Mouse (Mus musculus) left cerebral cortex, postnatal 14 days (tissue): ENCODE data around the gene Fbxo6. TPM values are rescaled to one million over a fixed set of nuclear protein-coding genes. Genes with fewer than 3 reads are reported as not detected.

Source experiments
- DNase-seq, 2 experiments: peaks; one replicate each; pipeline ENCODE4 v3.0.0; 2021 to 2022; ENCODE audit warnings: low spot score in 2 of 2, mixed read lengths in 1 of 2
- intact Hi-C: fragments of 180-260 bp; cut with DNase I; formaldehyde crosslinking; loops from one replicate; pipeline ENCODE4 v1.15.1; 2025
- total RNA-seq, 2 experiments: library from RNA; stranded (reverse); gene quantifications; 2 replicates each; pipeline ENCODE4 v1.2.3; 2021

The Fbxo6 gene
- total RNA-seq, 2 experiments from 2014 or later = 25.7 to 29.4 TPM

DNA sequence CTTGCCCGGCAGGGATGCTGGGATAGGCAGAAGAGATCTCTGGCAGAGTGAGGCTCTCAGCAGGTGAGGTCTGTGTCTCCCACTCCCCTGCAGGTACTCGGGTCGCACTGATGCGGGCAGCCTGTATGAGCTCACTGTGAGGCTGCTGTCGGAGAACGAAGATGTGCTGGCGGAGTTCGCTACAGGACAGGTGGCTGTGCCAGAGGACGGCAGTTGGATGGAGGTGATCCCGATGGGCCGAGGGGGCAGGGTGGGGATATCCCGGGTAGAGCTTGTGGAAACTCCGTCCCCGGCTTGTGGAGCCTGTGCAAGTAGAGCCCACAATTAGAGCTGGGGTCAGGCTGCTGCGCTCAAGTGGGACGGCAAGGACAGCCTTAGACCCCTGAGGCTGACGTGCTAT lies 13.6 kb upstream of the Fbxo6 start:
- intact Hi-C loops = no loop called here
- no peak for DNase-seq

DNA sequence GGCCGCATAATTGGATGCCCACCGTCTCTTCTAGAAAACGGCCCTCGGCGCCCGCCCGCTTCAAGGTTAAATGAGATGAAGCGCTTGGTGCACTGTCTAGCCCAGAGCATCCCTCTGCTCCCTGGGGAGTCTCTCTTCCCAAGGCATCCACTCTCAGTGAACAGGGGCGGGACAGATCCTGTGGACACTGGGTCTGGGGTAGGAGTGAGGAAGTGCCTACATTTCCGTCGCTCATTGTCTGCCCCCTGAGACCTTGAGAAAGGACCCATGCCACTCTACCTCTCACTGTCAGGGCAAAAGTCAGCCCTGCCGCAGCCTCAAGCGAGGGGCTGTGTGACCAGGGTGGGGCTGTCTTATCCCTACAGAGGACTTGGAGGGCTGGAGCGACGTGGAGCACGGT lies 12.5 kb upstream of the Fbxo6 start:
- intact Hi-C loops = no loop called here

DNA sequence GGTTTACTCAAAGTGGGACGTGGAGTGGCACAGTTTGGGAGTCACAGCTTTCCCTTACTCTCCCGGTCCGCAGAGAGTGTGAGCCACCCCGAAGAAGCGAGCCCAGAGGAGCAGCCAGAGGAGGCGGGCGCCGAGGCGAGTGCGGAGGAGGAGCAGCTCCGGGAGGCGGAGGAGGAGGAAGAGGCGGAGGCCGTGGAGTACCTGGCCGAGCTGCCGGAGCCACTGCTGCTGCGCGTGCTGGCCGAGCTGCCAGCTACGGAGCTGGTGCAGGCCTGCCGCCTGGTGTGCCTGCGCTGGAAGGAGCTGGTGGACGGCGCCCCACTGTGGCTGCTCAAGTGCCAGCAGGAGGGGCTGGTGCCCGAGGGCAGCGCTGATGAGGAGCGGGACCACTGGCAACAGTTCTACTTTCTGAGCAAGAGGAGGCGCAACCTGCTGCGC lies 12.1 kb upstream of the Fbxo6 start:
- intact Hi-C loops = no loop called here
- peak; percentile 79 to 83 for DNase-seq

More for the DNA sequence above, 12.5 kb upstream of the Fbxo6 start:
- DNase-seq = no peak

DNA sequence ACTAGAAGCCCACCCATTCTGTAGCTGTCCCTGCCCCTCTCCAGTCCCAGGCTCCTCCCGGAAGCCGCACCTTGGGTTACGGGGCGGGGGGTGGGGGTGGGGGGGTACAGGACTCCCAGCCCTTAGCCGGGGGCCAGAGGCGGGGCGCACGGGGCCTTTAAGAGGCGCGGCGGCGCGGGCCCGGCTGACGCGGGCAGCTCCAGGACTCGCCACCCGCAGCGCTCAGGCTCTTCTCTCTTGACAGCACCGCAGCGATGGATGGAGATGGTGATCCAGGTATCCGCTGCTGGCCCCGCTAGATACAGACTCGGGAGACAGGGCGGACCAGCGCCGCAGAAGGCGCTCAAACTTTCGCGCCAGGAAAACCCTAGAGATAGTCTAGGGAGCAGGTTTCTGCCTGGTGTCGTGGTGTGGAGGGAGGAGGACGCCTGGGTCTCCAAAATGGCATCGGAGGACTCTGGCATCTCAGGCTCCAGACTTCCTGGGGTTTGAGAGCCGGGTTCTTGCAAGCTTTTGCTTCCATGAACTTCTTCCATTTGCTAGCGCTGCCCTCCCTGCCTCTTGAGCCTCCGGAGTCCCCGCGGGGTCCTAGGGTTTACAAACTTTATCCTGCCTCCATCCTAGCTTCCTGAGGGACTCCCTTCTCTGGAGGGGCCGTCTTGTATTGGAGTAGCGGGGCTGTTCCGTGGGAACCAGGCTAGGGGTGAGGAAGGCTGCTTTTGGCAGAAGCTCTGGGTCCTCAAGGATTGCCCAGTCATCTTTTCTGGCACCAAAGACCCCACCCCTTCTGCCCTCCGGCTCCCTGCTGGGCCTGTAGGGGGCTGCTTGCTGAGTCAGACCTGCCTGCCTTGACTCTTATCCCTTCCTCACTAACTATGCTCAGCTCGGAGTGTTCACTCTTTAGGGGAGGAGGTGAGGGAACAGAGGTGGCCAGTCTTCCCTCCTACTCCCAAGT lies 8.8 kb upstream of the Fbxo6 start, which contains the start of the genes Fbxo44 and Fbxo2:
Gene Fbxo44, minus strand, starts transcription at position 47 of the 955 bp plus-strand sequence.
Gene Fbxo2, plus strand, starts transcription at position 186 of the 955 bp plus-strand sequence.
- DNase-seq = peak in 1 of 2 experiments; percentile 59
- intact Hi-C loops = no loop called here

DNA sequence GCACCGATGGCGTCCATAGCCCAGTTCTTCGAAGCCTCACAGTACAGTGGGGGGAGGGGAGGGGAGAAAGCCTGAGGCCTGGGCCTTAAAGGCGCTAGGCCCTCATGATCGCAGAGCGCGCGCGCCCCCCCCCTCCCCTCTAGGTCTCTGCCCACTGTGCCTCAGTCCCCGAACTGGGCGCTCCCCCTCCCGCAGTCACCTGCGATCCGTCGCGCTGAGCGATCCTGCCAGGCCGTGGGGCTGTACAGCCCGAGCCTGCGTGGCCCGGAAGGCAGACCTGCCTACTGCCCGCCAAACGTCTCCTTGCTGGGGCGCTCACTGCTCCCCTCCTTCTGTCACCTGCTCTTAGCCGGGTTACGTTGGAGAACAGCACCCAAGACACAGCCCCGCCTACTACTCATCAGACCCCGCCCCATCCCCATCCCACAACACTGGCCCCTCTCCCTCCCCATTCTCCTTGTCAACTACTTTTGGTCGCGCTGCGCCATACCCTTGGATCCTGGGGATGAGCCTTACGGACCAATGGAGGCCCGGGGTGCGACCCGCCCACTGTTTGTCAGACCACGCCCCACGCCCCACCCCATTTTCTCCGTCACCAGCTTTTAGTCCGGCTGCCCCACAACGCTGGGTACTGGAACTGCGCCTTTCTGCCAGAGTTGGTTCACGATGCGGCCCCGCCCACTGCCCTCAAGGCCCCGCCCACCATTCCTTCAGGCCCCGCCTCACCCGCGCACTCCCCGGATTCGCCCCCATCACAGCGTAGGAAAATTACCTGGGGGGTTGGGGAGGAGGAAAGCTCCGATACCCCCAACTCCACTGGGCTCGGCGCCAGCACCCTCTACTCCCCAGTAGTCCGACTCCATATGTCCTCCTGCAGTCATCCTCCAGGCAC lies 7.8 kb upstream of the Fbxo6 start:
- intact Hi-C loops = no loop called here
- peak; percentile 98 to 99 for DNase-seq

DNA sequence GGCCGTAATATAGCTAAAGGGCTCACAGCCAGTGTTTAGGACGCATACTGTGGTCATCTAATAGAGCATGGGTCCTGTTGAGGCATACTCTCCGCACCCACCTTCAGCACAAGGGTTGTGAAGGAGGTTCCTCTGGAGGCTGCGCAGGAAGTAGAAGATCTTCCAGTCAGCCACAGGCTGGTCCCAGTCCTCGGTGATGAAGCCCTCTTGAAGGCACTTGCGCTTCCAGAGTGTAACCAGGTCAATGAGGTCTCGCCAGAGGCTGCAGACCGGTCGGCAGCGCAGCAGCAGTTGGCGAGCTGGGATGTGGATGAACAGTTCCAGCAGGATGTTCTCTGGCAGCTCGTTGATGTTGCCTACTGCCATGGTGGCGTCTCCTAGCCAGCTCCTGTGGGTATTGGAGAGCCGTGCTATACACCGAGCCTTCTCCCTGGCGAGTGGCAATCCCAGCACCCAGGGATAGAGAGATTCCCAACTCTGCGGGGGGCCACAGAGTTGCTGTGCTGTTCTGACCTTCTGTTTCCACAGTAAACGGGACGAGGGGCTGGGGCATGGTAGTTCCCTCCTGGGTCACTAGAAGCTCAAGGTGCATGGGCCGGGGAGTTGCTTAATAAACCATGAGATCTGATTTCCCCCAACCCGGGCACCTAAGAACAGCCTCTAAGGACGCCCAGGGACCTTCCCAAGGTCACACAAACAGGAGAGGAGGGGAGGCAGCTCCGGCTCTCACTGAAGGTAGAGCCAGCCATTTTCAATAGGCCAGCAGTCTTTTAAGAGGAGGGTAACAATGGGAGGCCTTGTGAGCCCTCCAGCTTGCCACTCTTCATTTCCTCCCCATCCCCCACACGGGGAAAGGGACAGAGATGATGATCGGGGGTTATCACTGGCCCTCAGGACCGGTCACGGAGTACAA lies 6.8 kb upstream of the Fbxo6 start:
- intact Hi-C loops = no loop called here
- peak in 1 of 2 experiments; percentile 49 for DNase-seq

DNA sequence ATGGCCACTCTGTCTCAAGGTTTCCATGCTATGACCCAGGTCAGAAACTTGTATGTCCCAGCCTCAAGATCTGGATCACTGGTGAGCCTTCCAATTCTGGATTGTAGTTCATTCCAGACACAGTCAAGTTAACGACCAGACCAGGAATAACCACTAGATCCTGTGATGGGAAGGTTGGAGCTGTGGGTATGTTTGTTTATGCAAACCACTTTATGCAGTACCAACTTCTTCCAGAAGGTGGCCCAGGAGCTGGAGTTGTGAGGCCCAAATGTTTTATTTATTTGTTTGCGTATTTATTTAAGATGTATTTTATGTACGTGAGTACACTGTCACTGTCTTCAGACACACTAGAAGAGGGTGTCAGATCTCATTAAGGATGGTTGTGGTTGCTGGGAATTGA lies 3.0 kb upstream of the Fbxo6 start:
- intact Hi-C loops = no loop called here
- peak; percentile 65 to 72 for DNase-seq

DNA sequence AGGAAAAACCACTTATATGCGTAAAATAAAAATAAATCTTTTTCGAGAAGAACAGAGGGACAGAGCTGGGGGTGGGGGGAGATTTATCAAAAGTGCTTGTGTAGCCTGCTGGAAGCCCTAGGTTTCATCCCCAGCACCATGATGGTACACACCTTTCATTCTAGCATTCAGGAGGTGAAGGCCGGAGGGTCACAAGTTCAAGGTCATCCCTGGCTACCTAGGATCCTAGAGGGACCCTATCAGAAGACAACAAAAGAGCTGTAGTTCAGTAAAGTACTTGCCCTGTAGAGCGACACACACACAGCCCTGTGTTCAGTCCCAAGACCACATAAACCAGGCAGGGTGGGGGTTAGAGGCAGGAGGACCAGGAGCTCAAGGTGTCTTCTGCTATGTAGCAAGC lies 2.1 kb upstream of the Fbxo6 start:
- intact Hi-C loops = no loop called here

DNA sequence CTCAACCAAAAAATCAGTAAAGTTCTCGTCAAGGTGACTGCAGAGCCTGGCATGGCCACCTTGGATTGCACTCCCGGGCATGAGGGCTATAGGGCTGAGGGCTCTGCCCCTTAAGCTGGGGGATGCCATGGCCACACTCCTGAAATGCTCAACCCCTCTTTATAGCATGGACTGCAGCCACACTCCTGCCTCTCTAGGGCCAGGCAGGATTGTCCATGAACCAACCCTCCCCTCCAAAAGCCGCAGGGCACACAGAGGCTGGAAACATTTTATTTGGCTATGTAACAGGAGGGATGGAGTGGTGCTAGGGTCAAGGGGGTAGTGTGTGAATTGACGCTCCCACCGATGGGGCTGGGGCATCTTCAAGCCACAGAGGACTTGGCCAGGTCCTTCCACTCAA lies 607 bp upstream of the Fbxo6 start:
- intact Hi-C loops = loop anchor here (2.0 kb wide), 1 partner anchor 38 kb away; no protein-coding TSS in a partner anchor
- DNase-seq = no peak

More for the DNA sequence above, 2.1 kb upstream of the Fbxo6 start:
- DNase-seq = no peak

DNA sequence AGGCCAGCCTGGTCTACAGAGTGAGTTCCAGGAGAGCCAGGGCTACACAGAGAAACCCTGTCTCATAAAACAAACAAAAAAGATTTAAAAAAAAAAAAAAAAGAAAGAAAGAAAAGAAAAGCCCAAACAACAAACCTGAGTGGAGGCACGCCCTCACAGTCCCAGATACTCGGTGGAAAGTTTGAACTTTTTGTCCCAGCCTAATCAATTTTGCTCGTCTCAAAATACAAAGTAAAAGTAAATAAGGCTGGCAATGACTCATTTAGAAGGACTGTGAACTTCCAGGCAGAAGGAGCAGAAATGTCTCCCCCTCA lies 1.0 kb downstream of the Fbxo6 start:
- DNase-seq = no peak
- intact Hi-C loops = no loop called here

DNA sequence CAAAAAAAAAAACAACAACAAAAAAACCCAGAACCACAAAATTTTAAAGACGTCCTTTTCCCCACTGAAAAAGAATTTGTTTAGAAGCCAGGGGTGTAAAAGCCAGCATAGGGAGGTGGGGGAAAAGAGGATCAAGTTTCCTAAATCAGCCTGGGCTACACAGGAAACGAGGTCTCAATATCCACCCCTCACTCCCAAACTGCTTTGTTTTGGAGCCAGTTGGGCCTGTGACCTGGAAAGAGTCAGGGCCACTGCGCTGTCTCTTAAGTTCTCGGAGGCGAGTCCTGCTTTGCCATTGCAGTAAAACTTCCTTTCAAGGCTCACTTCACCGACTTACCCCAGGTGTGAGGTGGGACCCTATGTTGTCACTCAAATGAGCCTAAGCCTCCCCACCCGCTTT lies 1.7 kb downstream of the Fbxo6 start:
- intact Hi-C loops = no loop called here
- no peak for DNase-seq

DNA sequence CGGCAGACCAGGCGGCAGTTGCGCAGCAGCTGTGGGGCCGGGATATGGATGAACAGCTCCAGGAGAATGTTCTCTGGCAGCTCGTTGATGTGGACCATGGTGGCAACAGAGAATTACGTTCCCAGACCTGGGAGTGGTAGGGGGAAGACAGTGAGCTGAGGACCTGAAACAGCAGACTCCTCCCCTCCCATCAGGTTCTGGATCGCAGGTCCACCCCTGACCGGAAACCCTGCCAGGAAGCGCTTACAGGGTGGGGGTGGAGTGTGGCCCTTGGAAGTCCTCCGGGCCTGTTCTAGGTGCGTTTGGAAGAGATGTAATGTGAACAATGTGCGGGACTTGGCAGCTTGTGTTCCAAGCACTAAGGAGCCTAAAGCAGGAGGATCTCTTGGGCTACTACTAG lies 2.4 kb downstream of the Fbxo6 start:
- intact Hi-C loops = no loop called here

DNA sequence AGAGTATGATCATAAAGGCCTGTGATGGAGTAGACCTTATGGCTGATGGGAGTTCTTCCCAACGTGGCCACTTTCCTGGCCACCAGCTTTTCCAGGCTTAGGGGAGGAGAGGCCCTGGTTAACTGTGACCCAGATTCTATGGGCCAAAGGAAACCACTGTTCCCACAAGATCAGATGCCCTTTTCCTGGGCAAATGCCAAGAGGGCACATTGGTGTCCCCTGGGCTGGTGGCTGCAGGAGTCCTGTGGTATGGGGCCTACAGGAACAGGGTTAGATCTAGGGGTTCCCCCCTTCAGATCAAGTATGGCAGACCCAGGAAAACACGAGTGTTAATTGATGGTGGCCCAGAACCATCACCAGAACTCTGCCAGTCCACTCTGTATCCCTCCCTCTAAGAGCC lies 4.2 kb downstream of the Fbxo6 start:
- intact Hi-C loops = no loop called here
- DNase-seq = no peak

More for the DNA sequence above, 2.4 kb downstream of the Fbxo6 start:
- DNase-seq = no peak

DNA sequence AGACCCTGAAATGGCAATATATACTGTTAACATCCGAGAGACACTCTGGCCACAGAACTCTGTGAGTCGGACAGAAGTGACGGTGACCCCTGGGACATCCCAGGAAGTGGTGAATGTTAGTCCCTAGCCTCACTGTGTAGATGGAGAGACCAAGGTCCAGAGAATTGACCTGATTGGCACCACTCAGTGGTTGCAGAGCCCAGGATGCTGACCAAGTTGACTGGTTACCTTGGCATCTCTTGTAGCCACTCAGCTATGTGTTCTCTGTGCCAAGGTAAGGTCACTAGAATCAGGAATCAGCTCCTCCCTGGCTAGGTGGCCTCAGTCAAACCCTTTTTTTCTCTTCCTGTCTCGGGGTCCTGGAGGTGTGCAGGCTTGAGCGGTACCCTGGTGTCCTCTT lies 8.2 kb downstream of the Fbxo6 start:
- intact Hi-C loops = no loop called here
- DNase-seq = no peak

DNA sequence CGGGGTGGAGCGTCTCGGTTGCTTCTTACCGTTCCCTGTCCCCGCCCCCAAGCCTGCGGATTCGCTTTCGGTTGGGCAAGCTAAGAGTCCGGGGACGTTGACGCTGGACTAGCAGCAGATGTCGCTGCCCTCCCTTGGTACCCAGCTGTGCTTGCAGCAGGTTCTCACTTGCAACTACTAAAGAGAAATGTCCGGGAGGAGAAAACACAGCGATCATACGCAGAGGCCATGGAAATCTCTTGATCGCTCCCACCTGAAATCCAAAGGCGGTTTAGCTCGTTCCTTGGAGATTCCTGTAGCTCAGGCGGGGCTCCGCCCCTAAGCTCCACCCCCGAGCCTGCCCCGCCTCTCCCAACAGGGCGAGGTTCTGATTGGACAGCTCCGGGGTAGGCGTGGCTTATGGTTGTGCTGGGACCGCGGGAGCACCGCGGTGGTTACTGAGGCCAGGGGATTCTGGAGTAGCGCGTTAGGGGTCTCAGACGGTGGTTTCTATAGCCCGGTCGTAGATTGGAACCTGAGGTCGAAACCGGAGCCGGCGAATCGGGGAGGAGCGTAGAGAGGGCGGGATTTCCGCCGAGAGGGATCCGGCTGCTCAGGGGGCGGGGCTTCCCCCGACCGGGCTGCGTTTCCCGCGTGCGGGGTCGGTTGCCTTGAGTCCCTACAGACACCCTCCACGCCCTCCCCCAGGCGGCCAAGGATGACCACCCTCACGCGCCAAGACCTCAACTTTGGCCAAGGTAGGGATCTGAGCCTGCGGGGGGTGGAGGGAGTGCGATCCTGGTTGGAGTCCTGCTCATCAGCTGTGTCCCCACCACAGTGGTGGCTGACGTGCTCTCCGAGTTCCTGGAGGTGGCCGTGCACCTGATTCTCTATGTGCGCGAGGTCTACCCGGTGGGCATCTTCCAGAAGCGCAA lies 11.6 kb downstream of the Fbxo6 start:
- intact Hi-C loops = no loop called here
- DNase-seq = peak; percentile 87 to 93

DNA sequence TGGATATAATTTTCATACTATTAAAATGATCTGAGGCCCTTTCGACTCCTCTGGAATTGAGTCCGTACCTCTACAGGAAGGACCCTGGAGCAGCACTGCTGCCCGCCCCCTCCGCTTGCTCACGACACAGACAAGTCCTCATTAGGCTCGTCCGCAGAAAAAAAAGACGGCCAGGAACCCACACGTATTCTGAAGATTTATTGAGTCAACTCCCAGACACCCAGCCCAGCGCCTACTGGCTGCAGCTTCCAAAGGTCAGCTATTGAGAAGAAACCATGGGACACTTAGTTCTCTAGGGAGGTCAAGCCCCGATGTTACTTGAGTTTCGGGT lies 12.2 kb downstream of the Fbxo6 start:
- intact Hi-C loops = no loop called here
- no peak for DNase-seq

DNA sequence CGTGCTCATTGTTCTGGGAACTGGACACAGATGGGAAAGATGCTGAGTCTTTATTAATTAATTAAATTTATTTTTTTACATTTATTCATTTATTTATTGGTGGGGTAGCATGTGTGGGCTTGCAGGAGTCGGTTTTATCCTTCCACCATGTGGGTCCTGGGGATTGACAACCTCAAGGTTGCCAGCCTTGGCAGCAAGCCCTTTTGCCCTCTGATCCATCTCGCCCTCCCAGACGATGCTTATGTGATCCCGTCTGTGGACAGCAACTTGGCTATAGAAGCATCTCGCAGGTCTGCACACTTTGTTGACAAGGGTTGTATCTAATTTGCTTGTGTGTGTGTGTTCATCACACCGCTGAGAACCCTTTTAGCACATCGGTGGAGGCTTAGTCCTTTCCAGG lies 14.4 kb downstream of the Fbxo6 start:
- no peak for DNase-seq
- intact Hi-C loops = no loop called here

DNA sequence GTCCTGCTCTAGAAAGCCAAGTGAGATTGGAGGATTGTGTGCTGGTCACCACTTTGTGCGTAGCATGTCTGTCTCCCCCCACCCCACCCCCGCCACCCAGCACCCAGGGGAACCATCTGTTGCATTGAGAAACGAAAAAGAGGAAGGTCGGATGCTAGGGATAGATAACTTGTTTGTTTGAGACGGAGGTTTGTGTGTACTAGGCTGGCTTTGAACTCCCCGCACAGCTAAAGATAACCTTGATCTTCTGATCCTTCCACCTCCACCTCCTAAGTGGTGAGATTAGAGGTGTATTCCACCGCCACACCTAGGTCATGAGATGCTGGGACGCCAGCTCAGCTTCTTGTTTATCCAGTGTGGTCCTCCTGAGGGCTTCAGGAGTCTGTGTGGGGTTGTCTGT lies 17.0 kb downstream of the Fbxo6 start:
- intact Hi-C loops = no loop called here
- DNase-seq = no peak
